21 mouse cellular contexts compared by ENCODE assay signal in the genomic region with DNA sequence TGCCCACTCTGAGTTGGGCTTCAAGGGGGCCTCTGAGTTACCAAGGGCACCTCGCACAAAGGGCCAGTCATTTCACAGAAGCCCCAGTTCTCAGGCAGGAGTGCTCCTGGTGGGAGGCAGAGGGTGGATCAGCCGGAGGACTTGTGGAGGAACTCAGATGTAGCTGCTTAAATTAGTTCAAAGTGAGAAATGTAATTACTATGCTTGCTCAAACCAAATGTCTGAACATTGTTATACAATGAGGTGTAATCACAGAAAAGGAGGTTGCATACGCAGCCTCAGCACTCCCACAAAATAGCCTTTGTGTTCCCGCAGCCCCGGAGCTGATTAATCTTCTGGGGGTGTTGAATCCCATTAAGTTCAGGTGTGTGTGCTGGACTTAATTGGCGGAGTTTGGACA. TPM values are rescaled to one million over a fixed set of nuclear protein-coding genes. Genes with fewer than 3 reads are reported as not detected.
DNase-seq lines count a peak whose midpoint lies in the region; TF ChIP-seq lines count a peak whose summit lies in the region.
"Had no signal": no experiment of that assay in that cellular context is flagged by ENCODE, and none has a peak within 500 bp of the region (broad histone marks: within the 10 kb centered on the region; RNA-seq: fewer than 3 reads in every experiment).

No protein-coding gene starts in this region.

- 0 out of 2 replicates have a peak, but pooled peaks cover 4% of the 10 kb centered on the region for H3K4me1 ChIP-seq in thymus, adult 2 months (replicated peaks; ENCODE audit: control insufficient read depth, insufficient read depth, low read length)

- no peaks in the 10 kb centered on the region for H3K27me3 ChIP-seq in thymus, adult 2 months (ENCODE audit: control insufficient read depth, insufficient read depth, low read length)
- H3K27me3 ChIP-seq: heart, embryonic 15.5 days; limb, embryonic 15.5 days; liver, embryonic 15.5 days had no signal

- TF ChIP-seq POLR2A in thymus, adult 2 months (IDR thresholded peaks at IDR 0.05; ENCODE audit: control insufficient read depth, extremely low read depth, insufficient read depth, low read length, poor library complexity), result no peak

- no peak for TF ChIP-seq CTCF in layer of hippocampus, adult 2 months (conservative IDR thresholded peaks at IDR 0.05)
- no peak for TF ChIP-seq CTCF in thymus, adult 2 months (IDR thresholded peaks at IDR 0.05; ENCODE audit: borderline replicate concordance, control insufficient read depth, extremely low read depth, insufficient read depth, low read length, poor library complexity)

- H3K36me3 ChIP-seq in thymus, adult 2 months (ENCODE audit: control insufficient read depth, insufficient read depth, low read length), result no peaks in the 10 kb centered on the region
- H3K36me3 ChIP-seq: heart, embryonic 15.5 days; limb, embryonic 15.5 days had no signal

- intact Hi-C loops in heart, postnatal 25 days (cut with DNase I), result no loop called here

- H3K27ac ChIP-seq in layer of hippocampus, adult 2 months, result peak overlapping the region; percentile 82
- H3K27ac ChIP-seq in thymus, adult 2 months (ENCODE audit: control insufficient read depth, insufficient read depth, low read length), result no peak overlapping the region
- H3K27ac ChIP-seq: embryonic facial prominence, embryonic 10.5 days; heart, embryonic 15.5 days; limb, embryonic 15.5 days; liver, embryonic 15.5 days; stomach, postnatal 0 days had no signal

- no peak overlapping the region for H3K4me3 ChIP-seq in layer of hippocampus, adult 2 months
- no peak overlapping the region for H3K4me3 ChIP-seq in thymus, adult 2 months (ENCODE audit: control insufficient read depth, insufficient read depth, low read length)
- H3K4me3 ChIP-seq: embryonic facial prominence, embryonic 10.5 days; heart, embryonic 15.5 days; limb, embryonic 15.5 days; liver, embryonic 15.5 days had no signal

- peak; percentile 37 to 63 for DNase-seq in frontal cortex, adult 2 months (ENCODE audit: extremely low spot score in 1 of 2, low spot score in 1 of 2)
- DNase-seq in frontal cortex, postnatal 10 days (ENCODE audit: low spot score in 2 of 2), result no peak
- no peak for DNase-seq in layer of hippocampus, adult 2 months (ENCODE audit: low spot score in 2 of 2)
- no peak for DNase-seq in layer of hippocampus, postnatal 36 days
- DNase-seq in right cerebral cortex, postnatal 25 days, result peak; percentile 38
- no peak for DNase-seq in right cerebral cortex, postnatal 10 days (ENCODE audit: low spot score in 2 of 2)
- no peak for DNase-seq in thymus, adult 2 months
- DNase-seq in heart, postnatal 25 days (ENCODE audit: low spot score), result no peak
- DNase-seq: adrenal gland, postnatal 25 days; B cell, adult 2 months; cerebellum, adult 18-20 months; cerebellum, postnatal 36 days; gastrocnemius, postnatal 14 days; heart, adult 18-20 months; kidney, adult 8-10 months; thymus, postnatal 14 days had no signal

- WGBS in thymus, adult 2 months, result 97% methylated on average over 6 of the region's 6 CpGs

RNA-seq across cellular contexts. Expression of a gene that starts 20.5 kb away (rescaled TPM):
- polyA plus RNA-seq in frontal cortex, adult 2 months (2012; rRNA removed), result 41.5 and 42.5 TPM in 2 replicates
- 10 to 100 TPM; 88.2 to 89.4 TPM for total RNA-seq in layer of hippocampus, adult 2 months (2021)
- 10 to 100 TPM; 94.2 to 95.2 TPM for total RNA-seq in layer of hippocampus, postnatal 36 days (2021)
- polyA plus RNA-seq in thymus, adult 2 months (2012; rRNA removed), result 25.4 and 34.0 TPM in 2 replicates
- total RNA-seq in heart, postnatal 25 days (2021), result 10 to 100 TPM; 20.5 to 28.4 TPM

Comparison
In these comparisons a context has a peak if more than half of its experiments do, and no peak if none do; other contexts are left out.
1. DNase-seq: peak in frontal cortex, adult 2 months (2 of 2) and right cerebral cortex, postnatal 25 days (single experiment); none in frontal cortex, postnatal 10 days (0 of 2), layer of hippocampus, adult 2 months (0 of 2), layer of hippocampus, postnatal 36 days (0 of 2), right cerebral cortex, postnatal 10 days (0 of 2), thymus, adult 2 months (single experiment) and heart, postnatal 25 days (single experiment).